Mouse (Mus musculus): Measurements from ENCODE around the gene Ppfia1. TPM values are rescaled to one million over a fixed set of nuclear protein-coding genes. Genes with fewer than 3 reads are reported as not detected.

Ppfia1 gene
- total RNA-seq, 2 experiments from 2014 or later = 31.7 to 40.3 TPM

- ATAC-seq (replicated peaks; ENCODE audit: low FRiP score, poor library complexity, severe bottlenecking) = no peak
Observed at GRCm38 (mm10) chr7:144552274-144552673, 1.3 kb downstream of the Ppfia1 start.

DNA sequence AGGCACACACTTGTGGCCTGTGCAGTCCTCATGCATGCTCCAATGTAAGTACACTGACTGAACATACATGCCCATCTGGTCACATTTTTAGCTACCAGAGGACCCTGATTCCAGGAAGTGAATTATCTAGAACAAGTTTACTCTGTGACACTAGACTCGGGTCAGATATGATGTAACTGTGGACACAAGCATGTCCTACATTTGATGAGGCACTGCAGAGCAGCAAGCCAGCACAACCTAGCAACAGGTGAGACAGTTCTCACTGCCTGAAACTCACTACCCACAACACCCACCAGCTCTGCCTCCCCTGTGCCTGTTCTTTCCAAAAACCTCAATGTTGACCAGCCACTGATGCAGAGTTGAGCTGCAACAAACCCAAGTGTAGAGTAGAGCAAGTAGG, 2.7 kb downstream of the Ppfia1 start:
- no peak for ATAC-seq (replicated peaks; ENCODE audit: low FRiP score, poor library complexity, severe bottlenecking)

GRCm38 (mm10) chr7:144549904-144550566, 3.5 kb downstream of the Ppfia1 start:
- ATAC-seq (replicated peaks; ENCODE audit: low FRiP score, poor library complexity, severe bottlenecking) = no peak

DNA sequence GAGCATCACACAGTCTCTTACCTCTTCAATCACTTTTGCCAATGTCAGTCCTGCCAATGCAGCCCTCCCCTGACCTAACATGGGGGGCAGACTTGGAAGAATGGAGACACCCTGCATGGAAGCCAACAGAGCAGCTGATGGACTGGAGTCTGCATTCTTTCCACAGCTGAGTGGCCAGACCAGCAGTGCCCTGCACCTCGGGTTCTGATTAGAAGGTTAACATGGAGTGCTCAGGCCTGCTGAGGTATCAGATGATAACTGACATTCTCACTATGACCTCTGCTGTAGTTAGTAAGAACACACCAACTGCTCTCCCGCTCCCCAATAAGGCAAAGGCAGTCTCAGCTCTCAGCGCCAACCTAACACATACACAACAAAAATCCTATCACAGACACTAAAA, 8.3 kb downstream of the Ppfia1 start:
- no peak for ATAC-seq (replicated peaks; ENCODE audit: low FRiP score, poor library complexity, severe bottlenecking)

GRCm38 (mm10) chr7:144541351-144541750, 12.2 kb downstream of the Ppfia1 start:
- ATAC-seq (replicated peaks; ENCODE audit: low FRiP score, poor library complexity, severe bottlenecking) = no peak

GRCm38 (mm10) chr7:144539146-144539545, 14.4 kb downstream of the Ppfia1 start:
- peak; percentile 49; the same call in 1 of the 2 replicates for ATAC-seq (replicated peaks; ENCODE audit: low FRiP score, poor library complexity, severe bottlenecking)

DNA sequence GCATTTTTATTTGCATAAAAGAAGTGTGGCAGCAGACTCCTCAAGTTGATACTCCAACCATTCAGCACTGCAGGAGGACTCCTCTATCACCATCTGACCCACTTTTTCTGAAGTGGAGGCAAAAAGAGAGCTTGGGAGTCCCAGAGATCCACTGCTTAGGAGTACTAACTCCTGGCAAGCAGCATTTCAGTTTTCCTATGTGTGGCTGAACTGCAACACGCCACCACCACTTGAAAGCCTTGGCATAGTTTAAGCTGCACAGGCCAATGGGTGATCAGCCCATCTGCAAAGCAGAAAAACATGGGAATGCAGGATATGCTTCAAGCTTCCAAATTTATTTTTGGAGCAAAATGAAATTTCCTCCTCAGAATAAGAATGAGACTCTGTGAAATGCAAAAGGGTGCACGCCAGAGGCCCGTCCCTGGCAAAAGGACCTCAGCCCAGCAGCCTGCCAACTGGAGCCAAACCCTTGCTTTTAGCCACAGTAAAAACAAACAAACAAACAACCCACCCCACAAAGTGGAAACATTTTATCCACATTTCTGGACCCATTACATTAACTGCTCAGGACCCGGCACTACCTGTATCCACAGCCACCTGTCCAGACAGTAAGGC, 15.4 kb downstream of the Ppfia1 start:
- ATAC-seq (replicated peaks; ENCODE audit: low FRiP score, poor library complexity, severe bottlenecking) = no peak

DNA sequence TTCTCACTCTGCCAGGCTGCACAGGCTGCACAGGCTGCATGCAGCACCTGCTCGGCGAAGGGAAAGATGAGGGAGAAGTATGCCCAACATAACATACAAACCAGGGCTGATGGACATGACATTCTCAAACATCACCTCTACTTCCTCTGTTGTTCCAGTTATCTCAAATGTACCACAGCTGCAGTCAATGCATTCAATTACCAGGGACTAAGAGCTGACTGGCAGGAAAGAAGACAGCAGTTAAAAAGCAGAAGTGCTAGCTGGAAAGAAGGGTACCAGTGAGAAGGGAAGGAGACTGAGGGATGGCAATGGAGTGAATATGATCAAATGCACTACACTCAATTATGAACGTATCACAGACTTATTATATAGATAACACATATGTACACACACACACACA, 17.2 kb downstream of the Ppfia1 start:
- ATAC-seq (replicated peaks; ENCODE audit: low FRiP score, poor library complexity, severe bottlenecking) = no peak

GRCm38 (mm10) chr7:144534773-144535172, 18.8 kb downstream of the Ppfia1 start:
- ATAC-seq (replicated peaks; ENCODE audit: low FRiP score, poor library complexity, severe bottlenecking) = no peak

DNA sequence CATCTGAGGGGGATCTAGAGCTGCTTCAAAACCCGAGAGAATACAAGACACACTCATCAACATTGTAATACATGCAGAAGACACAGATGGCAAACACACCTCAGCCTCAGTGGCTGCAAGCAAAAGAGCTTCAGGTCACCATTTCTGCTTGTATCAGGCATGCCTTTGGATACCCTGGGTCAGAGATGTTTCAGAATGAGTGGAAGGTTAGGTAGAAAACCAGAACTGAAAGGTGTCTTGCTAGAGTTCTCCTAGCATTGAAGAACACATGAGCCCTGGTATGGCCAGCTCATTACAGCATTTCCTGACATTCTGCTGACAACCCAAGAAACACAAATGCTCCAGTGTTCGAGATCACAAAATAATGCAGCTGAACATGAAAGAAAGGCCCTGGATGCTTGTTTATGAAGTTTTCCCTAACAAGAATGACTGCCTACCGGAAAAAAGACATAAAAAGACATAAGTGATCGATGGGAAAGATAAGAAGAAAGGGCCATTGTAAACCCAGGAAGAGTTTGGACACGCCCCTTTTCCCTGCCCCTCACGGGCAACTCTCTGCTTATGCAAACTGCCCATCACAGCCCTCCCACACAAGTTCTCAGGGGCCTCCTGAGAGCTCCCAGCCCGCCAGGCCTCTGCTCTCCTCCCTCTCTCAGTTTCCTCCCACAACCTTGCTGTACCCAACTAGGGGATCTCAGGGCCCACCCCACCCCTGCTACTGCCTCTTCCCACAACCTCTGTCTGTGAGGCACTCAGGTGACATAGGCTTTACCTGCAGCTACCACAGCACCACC, 21.7 kb downstream of the Ppfia1 start:
- no peak for ATAC-seq (replicated peaks; ENCODE audit: low FRiP score, poor library complexity, severe bottlenecking)

DNA sequence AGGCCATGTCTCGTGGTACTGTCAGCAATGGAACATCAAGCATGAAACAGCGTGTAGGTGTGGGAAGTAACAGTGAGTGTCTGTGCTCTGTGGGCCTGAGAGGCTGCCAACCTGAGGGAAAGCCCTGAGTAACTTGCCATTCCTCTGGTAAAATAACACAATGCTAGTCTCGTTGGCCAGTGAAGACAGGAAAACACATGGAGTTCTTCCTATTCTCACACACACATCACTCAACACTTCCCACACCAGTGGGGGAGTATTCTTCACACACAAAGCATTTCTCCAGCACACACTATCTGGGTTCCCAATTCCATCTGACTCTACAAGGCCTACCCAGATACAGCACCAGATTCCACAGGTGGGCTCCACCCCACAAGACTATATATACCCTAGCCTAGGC, 23.7 kb downstream of the Ppfia1 start:
- ATAC-seq (replicated peaks; ENCODE audit: low FRiP score, poor library complexity, severe bottlenecking) = no peak

DNA sequence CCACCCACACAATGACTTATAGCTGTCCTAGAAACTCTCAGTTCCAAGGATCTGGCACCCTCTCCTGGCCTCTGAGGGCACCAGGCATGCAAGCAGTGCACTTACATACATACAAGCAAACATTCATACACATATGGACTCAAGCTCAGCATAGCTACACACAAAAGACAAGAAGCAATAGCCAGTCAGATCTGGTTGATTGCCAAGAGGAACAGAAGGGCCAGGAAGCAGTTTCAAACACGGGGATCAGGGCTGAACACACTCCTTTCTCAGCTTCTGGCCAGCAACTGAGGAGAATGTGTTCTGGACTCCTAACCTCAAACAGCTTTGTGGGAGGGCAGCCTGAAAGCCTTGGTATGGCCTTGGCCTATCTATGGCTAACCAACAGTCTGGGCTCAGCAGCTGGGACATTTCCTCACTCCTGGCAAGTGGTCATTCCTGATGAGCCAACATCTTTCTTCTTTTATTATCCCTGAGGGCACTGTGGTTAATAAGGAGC, 25.8 kb downstream of the Ppfia1 start:
- ATAC-seq (replicated peaks; ENCODE audit: low FRiP score, poor library complexity, severe bottlenecking) = no peak

DNA sequence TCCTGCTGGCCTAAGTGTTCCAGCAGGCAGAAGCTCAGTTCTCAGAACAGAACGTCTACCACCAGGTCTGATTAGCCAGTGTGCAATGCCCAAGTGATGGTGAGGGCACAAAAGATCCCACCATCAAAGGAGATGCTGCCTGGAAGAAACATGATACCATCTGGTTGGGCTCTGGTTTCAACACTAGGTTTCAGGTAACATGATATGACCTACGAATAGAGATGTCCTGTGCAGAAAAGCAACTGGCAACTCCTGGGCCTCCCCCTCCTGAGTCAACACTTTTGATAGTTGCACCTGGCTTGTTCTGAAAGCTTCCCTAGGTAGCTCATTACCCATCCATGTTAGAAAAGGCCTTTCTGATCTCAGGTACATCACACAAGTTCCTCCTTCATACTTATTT, 26.9 kb downstream of the Ppfia1 start:
- no peak for ATAC-seq (replicated peaks; ENCODE audit: low FRiP score, poor library complexity, severe bottlenecking)

GRCm38 (mm10) chr7:144524427-144525191, 28.9 kb downstream of the Ppfia1 start:
- ATAC-seq (replicated peaks; ENCODE audit: low FRiP score, poor library complexity, severe bottlenecking) = peak; percentile 23

DNA sequence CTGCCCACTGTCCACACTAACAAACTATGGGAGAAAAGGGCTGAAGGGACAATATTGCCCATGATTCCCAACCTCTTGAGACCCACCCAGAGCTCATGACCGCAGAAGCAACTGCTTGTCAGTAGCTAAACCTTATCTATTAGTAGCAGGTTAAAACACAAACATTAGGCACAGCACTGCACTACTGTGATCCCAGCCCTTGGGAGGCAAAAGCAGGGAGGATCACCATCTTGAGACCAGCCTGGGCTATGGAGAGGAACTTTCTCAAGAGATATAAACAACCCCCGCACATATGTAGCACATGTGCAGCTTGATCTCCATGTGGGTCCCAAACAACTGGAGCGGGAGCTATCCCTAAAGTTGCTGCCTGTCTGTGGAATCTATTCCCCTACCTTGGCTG, 30.1 kb downstream of the Ppfia1 start:
- ATAC-seq (replicated peaks; ENCODE audit: low FRiP score, poor library complexity, severe bottlenecking) = peak; percentile 92

GRCm38 (mm10) chr7:144521927-144522326, 31.6 kb downstream of the Ppfia1 start:
- no peak for ATAC-seq (replicated peaks; ENCODE audit: low FRiP score, poor library complexity, severe bottlenecking)

DNA sequence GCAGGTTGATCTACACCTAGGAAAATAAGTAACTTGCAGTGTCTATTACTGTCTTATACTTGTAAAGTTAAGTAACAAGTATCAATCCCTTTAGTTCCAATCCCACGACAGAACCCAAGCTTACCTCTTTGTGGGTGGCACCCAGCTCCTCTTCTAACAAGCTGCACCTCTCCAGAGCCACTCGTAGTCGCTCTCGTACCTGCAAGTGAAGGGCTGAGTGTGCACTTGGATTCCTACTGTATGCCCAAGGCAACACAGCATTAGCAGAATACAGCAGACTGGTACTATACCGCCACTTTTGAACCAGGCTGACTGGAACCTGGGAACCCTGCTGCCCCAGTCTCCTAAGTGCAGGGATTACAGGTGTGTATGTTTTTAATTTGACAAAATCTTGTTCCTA, 33.7 kb downstream of the Ppfia1 start:
- no peak for ATAC-seq (replicated peaks; ENCODE audit: low FRiP score, poor library complexity, severe bottlenecking)

GRCm38 (mm10) chr7:144516711-144517110, 36.8 kb downstream of the Ppfia1 start:
- ATAC-seq (replicated peaks; ENCODE audit: low FRiP score, poor library complexity, severe bottlenecking) = no peak

- ATAC-seq (replicated peaks; ENCODE audit: low FRiP score, poor library complexity, severe bottlenecking) = no peak
Observed at GRCm38 (mm10) chr7:144509090-144509489, 44.4 kb downstream of the Ppfia1 start.

DNA sequence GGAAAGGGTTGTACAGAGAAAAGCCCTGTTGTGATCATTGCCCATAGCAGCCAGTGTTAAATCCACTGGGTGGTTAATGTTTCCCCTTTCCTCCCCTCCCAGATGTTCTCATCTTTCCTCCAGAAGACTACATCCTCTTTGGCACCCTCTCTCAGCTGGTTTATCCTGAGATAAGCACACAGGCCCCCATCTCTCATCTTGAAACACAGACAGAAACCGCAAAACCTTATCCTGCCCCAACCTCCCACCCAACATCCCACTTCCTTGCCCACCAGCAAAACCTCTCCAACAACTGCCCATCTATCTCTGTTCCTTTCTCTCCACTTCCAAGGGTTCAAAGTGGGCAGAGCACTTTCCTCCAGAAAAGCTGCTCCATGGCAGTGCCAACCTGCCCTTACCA, 46.7 kb downstream of the Ppfia1 start:
- ATAC-seq (replicated peaks; ENCODE audit: low FRiP score, poor library complexity, severe bottlenecking) = no peak

Data from erythroblast, adult 5-6 weeks (primary cell).